Mouse (Mus musculus) regulatory T cell (primary cell): ENCODE measurements around the gene Vps35l.

ENCODE experiments used
- in situ Hi-C: fragments of 300-600 bp; cut with MboI, MseI; formaldehyde crosslinking; loops from one replicate; pipeline ENCODE4 v1.15.1; 2025; ENCODE audit warnings: high pct_unique_total_duplicates

Vps35l gene

GRCm38 (mm10) chr7:118731781-118732180 lies 8.2 kb upstream of the Vps35l start:
- in situ Hi-C loops: loop anchor here (25.0 kb wide), 3 partner anchors 981 to 1906 kb away; partner anchors contain the start of genes Thumpd1, Uqcrc2 and Xylt1

DNA sequence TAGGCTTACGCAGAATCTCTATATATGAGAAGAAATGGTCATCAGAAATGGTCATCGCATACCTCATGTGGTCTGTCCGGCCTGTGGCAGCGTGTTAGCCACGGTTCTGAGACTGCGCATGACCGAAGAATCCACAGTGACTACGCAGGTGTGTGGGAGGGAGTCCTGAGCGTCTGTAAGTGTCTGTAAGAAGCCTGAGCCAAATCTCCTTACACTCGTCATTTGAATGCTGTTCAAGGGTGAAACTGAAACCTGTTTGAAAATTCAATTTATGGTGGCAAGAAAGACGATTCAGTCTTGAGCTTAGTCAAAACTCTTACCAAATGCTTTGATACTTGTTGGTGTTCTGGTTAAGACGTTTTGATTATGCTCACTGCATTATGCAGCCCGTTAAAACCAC lies 6.8 kb upstream of the Vps35l start:
- in situ Hi-C loops: loop anchor here (25.0 kb wide), 3 partner anchors 979 to 1904 kb away; partner anchors contain the start of genes Thumpd1, Uqcrc2 and Xylt1

GRCm38 (mm10) chr7:118738730-118739129 lies 1.3 kb upstream of the Vps35l start:
- in situ Hi-C loops: loop anchor here (25.0 kb wide), 3 partner anchors 974 to 1899 kb away; partner anchors contain the start of genes Thumpd1, Uqcrc2 and Xylt1

DNA sequence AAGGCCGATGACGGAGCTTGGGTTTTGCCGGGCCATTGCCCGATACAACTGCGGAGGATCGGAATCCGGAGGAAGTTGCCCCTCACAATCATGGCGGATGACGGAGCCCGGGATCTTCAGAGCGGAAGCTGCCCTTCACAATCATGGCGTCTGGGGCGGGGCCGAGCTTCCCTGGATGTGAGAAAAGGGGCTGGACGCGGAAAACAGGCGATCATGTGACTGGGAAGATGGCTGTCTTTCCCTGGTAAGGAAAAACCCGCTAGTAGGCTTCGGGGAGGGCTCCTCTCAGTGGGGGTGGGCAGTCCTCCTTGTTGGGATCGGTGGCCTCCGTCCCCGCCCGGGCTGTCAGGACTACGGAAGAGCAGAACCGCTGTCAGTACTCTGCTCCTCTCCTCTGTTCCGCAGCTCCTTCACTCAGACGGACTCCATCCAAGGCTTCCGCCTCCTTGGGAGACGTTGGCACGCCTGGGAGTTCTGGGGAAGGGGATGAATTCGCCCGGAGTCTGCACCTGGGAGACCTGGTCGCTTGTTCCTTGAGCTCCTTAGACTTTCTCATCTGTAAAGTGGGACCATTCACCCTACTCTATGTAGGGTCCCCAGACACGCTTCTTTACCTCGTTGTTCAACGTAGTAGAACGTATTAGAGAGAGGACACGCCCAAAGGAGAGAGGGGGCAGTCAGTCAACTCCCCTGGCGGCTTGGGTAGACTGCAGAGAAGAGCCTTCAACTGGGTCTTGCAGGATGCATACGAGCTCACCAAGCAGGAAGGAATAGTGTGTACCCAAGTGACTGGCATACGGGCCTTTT lies 709 bp downstream of the Vps35l start:
- in situ Hi-C loops: loop anchor here (25.0 kb wide), 3 partner anchors 972 to 1897 kb away; partner anchors contain the start of genes Thumpd1, Uqcrc2 and Xylt1

GRCm38 (mm10) chr7:118742278-118742677 lies 2.3 kb downstream of the Vps35l start:
- in situ Hi-C loops: loop anchor here (25.0 kb wide), 3 partner anchors 970 to 1895 kb away; partner anchors contain the start of genes Thumpd1, Uqcrc2 and Xylt1

DNA sequence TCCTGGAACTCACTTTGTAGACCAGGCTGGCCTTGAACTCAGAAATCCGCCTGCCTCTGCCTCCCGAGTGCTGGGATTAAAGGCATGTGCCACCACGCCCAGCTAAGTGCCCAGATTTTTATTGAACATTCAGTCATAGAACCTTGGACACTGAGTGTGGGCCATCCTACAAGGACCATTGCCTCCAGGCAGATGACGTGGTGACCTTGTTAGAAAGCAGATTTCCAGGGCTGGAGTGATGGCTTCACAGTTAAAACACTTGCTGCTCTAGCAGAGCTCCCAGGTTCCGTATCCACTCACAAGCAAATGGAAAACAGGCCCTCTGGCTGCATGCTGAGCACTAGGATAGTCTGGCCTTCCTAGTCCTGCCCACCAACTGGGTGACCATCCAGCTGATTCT lies 4.7 kb downstream of the Vps35l start:
- in situ Hi-C loops: loop anchor here (25.0 kb wide), 3 partner anchors 968 to 1893 kb away; partner anchors contain the start of genes Thumpd1, Uqcrc2 and Xylt1

DNA sequence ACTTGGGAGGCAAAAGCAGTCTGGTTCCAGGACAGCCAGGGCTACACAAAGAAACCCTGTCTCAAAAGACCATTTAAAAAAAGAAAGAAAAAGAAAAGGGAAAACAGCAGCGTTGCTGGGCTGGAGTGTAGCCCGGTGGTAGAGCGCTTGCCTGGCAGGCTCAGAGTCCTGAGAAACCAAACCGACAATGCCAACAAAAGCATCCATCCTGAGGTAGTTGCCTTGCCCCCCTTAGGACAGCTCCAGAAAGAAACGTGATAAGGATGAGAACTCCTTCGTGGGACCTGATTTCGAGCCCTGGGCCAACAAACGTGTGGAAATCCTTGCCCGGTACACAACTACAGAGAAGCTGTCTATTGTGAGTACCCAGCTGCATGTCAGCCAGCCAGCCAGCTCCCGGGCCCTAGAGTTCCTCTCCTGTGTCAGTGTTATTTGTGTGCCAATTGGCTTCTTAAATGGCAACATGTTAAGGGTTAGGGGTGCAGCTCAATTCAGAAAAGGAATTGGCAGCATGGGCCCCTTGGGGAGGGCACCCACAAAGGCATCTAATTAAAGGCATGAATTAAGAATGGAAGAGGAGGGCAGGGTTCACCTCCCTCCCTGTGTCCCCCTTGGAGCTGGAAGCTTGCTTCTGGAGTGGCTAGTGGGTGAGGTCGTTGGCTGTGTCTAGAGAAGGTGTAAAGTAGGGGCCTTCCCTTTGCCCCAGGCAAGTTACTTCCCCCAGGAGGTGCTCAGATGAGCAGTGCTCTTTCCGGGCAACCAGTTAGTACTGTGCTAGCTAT lies 8.1 kb downstream of the Vps35l start:
- in situ Hi-C loops: loop anchor here (25.0 kb wide), 3 partner anchors 964 to 1889 kb away; partner anchors contain the start of genes Thumpd1, Uqcrc2 and Xylt1

DNA sequence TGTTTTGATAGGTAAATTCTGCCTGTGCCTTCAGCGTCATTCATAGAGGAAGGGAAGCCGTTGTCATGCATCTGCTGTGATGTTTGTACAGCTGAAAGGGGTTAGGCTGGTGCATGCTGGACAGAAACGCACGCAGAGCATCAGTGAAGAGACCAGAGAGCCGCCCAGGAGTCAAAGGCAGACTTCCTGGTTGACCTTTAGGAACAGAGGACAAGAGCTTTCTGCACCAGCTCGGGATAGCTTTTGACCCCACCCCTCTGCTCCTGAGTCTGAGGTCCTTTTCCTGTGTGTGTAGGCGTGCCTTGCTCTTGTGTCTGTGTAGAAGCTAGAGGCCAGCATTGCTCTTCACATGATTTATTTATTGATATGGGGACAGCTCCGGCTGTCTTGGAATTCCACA lies 9.7 kb downstream of the Vps35l start:
- in situ Hi-C loops: loop anchor here (25.0 kb wide), 3 partner anchors 963 to 1888 kb away; partner anchors contain the start of genes Thumpd1, Uqcrc2 and Xylt1

DNA sequence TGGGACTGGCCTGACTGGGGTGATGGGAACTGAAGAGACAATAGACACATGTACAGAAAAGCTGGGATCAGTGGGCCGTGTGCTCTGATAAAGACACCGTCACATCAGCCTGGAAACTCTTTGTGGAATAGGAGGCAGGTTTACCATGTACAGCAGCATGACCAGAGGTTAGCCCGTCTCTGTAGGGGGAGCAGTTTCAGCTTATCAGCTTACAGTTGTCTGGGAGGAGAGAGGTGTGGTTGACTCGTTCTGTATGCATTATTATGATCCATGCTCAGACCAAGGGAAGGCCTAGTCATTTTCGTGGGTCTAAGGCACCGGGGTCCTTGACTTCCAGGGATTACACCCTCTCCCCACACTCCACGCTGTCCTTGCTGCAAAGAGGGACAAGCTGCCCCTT lies 11.6 kb downstream of the Vps35l start:
- in situ Hi-C loops: no loop called here

- in situ Hi-C loops: no loop called here
These were observed 15.7 kb downstream of the Vps35l start for GRCm38 (mm10) chr7:118755756-118756155.

DNA sequence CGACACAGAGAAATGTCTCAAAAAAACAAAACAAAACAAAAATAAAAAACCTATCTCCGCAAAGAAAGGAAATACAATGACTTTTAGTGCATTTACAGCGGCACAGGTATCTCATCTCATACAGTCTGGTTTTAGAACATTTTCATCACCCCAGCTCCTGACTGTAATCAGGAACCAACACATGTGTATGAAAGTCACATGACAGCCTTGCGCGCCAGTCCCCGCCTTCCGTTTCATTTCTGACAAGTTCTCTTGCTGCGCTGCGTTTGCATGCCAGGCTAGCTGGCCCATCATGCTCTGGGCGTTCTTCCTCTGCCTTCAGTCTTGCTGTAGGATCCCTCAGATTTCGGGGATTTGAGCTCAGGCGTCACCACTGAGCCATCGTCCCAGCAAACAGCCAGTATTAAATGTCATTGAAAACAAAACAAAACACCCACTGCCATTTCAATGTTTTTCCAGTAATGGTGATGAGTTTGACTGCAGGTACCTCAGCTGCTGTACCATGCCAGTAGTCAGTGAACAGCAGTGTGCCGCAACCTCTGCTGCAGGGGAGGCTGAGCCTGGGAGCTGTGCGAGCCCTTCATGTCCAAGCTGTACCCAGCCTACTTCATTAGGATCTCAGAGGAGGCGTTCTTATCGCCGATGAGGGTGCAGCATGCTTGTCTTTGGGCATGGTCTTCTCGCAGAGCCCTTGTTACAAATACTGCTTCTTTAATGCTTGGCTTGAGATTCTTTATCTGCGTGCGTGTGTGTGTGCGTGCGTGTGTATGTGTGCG lies 16.7 kb downstream of the Vps35l start:
- in situ Hi-C loops: no loop called here

DNA sequence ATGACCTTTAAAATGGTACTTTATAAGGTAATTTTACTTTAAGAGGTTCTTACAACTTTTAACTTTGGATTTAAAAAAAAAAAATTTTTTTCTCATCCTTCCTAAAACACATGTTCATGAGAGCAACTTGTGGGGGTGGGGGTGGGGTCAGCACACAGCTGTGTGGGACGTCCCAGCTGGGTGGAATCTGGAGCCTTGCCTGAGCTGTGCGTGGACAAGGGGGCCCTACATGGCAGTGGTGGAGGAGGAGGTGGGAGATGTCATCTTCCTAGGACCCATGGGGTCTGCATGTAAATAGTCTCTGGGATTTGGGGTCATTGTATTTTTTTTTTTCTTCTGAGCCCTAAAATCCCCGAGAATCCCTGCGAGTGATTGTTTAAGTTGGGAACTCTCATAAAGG lies 18.3 kb downstream of the Vps35l start:
- in situ Hi-C loops: no loop called here

DNA sequence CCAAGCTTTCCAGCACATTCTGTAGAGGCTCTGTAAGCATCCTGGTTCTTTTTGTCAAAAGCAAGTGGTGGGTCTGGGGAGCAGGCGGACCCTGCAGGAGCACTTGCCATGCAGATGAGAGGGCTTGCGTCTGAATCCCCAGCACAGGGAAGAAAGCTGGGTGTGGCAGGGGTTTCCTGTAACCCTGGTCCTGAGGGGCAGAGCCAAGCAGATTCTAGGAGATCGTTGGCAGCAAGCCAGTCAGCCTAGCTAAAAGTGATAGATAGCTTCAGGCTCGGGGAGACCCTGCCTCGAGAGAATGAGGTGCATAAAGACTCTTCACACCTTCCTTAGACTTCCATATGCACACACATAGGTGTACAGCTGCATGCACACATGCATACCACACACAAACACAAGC lies 19.3 kb downstream of the Vps35l start:
- in situ Hi-C loops: no loop called here

GRCm38 (mm10) chr7:118763939-118764338 lies 23.9 kb downstream of the Vps35l start:
- in situ Hi-C loops: no loop called here

- in situ Hi-C loops: loop anchor here (5.0 kb wide), 2 partner anchors 233 to 753 kb away; partner anchors contain the start of genes Acsm5 and Gprc5b
These were observed 24.7 kb downstream of the Vps35l start for GRCm38 (mm10) chr7:118764725-118765124.

DNA sequence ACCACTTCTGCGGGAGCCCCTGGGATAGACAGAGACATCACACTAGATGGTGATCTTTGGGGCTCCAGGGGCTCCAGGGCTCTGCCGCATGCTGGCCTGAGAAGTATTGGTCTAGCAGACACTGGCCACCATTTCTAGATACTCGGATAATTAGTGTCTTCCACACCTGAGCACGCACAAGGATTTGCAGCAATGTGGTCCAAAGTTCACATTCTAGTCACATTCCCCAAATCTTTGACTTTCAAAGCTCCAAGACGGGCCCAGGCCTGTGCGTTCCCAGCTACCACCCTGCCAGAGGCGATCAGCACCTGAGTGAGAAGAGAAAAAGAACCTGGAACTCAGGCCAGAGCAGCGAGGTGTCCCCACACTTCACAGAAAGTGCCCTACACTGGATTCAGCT lies 25.6 kb downstream of the Vps35l start:
- in situ Hi-C loops: loop anchor here (5.0 kb wide), 2 partner anchors 232 to 752 kb away; partner anchors contain the start of genes Acsm5 and Gprc5b

GRCm38 (mm10) chr7:118766119-118766833 lies 26.2 kb downstream of the Vps35l start:
- in situ Hi-C loops: loop anchor here (5.0 kb wide), 2 partner anchors 231 to 751 kb away; partner anchors contain the start of genes Acsm5 and Gprc5b

DNA sequence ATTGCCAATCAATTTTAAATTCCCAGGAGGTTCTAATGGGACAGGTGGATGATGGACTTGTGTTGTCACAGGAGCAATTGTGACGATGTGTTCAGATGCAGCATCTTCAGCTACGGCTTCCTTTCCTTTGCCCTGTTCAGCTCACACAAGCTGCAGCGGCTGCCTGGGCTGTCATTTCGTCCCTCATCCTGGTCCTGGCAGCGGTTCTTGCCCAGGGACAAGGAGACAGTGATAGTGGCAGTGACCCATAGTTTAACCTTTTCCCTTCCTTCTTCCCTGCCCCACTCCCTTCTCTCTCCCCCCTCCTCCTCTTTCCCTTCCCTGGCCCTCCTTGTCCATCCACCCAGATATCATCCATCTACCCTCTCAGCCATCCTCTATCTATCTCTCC lies 26.8 kb downstream of the Vps35l start:
- in situ Hi-C loops: loop anchor here (5.0 kb wide), 2 partner anchors 230 to 750 kb away; partner anchors contain the start of genes Acsm5 and Gprc5b

- in situ Hi-C loops: loop anchor here (5.0 kb wide), 2 partner anchors 228 to 748 kb away; partner anchors contain the start of genes Acsm5 and Gprc5b
These were observed 29.2 kb downstream of the Vps35l start for GRCm38 (mm10) chr7:118769208-118769607.

- in situ Hi-C loops: loop anchor here (5.0 kb wide), 2 partner anchors 228 to 748 kb away; partner anchors contain the start of genes Acsm5 and Gprc5b
These were observed 29.6 kb downstream of the Vps35l start for GRCm38 (mm10) chr7:118769655-118770054.
